Mouse (Mus musculus) frontal cortex, postnatal 10 days (tissue): ENCODE results near the gene Fam186b.
"Not testable (repeated sequence)": the region's sequence is repeated elsewhere in the genome, so short reads cannot be mapped to it uniquely, and the experiment has no call there.

ENCODE experiments used
- DNase-seq, 2 experiments: peaks; one replicate each; pipeline ENCODE4 v3.0.0; 2022; ENCODE audit warnings: low spot score in 2 of 2, mixed read lengths in 1 of 2

Gene Fam186b

GRCm38 (mm10) chr15:99259730-99260252, 35.9 kb downstream of the Fam186b start:
- DNase-seq: peak; percentile 40 to 46

- no peak for DNase-seq
These were observed 36.4 kb downstream of the Fam186b start for GRCm38 (mm10) chr15:99259167-99259729.

DNA sequence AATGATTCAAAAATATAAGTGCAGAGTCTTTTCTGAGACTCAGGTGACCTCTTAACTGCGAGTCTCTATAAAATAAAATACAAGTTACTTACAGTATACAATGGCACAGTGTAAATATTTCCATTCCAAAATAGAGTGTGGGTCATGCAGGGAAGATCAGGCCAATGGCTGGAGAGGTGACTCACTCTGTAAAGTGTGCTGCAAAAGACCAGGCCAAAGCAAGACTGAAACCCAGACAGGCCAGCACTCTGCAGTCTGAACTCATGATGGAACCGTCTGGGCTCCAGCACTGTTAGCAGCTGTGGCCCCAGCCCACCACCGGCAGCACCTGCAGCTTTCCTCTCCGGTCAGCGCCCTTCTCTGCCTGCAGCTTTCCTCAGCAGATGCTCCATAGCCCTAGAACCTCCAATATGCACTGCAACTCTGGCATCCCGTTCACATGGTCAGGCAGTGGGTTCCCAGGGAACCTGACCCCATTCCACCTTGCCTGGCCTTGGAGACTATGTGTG, 40.4 kb downstream of the Fam186b start:
- no peak for DNase-seq

GRCm38 (mm10) chr15:99254477-99255005, 41.1 kb downstream of the Fam186b start:
- no peak for DNase-seq

DNA sequence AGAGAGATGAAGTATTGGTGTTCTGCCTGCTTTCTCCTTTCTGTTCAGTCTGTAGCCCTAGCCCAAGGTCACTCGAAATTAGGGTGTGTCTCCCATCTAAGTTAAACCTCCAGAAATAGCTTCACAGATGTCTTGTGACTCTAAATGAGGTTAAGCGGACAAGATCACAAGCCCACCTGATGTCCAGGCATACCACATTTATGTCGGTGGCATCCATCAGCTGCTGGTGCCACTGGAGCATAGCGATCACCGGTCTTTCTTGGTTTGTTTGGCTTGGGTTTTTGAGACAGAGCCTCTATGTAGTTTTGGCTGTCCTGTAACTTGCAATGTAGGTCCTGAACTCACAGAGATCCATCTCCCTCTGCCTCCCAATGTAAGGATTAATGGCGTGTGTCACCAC, 41.9 kb downstream of the Fam186b start:
- no peak for DNase-seq

GRCm38 (mm10) chr15:99253175-99253479, 42.6 kb downstream of the Fam186b start:
- not testable (repeated sequence) for DNase-seq

GRCm38 (mm10) chr15:99252381-99253174, 43.1 kb downstream of the Fam186b start:
- DNase-seq: no peak

- DNase-seq: peak; percentile 97
These were observed 43.9 kb downstream of the Fam186b start, which contains the start of gene Mcrs1 for GRCm38 (mm10) chr15:99251626-99252380. Mcrs1 (minus strand) TSS chr15:99251961.

DNA sequence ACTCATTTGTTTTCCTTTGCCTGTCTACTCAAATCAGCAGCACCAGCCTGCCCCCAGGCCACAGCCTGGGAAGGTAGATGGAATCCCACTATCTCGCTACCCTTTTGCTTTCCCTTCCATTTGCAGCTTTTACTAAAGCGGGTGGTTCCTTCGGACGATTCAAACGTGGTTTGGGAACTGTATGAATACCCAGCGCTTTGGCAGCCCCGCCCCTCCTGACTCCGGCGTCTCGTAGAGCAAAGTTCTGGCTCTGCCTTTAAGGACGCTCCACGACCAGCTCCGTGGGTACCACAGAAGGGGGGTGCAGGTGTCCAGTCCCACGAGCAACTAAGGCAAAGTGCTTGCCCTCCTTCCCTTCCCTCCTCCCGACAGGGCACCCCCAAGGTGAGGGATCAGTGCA, 44.6 kb downstream of the Fam186b start:
- DNase-seq: not testable (repeated sequence)

- no peak for DNase-seq
These were observed 45.8 kb downstream of the Fam186b start for GRCm38 (mm10) chr15:99249938-99250337.

DNA sequence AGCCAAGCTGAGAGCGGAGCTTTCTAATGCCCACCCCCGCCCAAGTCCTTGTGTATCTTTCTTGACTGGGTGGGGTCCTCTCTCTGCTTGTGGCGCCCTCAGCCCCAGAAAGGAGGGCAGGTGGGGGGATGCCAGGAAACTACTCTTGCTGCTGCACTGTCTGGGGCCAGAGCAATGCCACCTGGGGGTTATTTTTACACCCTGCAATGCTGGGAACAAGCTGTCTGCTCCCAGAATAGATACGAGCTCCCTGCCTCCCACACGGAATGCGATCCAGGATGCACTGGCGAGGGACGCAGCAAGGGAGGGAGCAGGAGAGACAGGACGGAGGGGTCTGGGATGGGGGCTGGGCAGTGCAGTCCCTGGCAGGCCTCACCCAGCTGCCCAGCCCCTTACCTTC, 46.7 kb downstream of the Fam186b start:
- DNase-seq: peak; percentile 52 to 69

DNA sequence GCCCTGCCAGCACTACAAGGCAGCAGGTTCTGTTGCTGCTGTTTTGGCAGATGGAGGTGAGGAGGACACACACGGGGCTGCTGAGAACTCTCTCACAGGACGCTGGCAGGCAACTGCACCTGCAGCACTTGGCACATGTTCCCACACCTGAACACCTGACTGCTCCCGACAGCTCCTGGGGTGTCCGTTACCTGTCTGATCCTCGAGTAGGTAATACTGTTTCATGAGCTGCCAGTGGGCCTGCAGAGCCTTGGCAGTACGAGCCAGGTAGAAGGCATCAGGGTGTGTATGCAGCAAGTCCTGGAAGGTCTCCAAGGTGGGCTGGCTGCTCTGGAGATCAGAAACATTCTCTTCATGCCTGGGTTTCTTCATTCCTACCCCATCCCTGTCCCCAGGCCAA, 49.0 kb downstream of the Fam186b start:
- not testable (repeated sequence) for DNase-seq

- DNase-seq: no peak
These were observed 53.6 kb downstream of the Fam186b start for GRCm38 (mm10) chr15:99242045-99242444.

DNA sequence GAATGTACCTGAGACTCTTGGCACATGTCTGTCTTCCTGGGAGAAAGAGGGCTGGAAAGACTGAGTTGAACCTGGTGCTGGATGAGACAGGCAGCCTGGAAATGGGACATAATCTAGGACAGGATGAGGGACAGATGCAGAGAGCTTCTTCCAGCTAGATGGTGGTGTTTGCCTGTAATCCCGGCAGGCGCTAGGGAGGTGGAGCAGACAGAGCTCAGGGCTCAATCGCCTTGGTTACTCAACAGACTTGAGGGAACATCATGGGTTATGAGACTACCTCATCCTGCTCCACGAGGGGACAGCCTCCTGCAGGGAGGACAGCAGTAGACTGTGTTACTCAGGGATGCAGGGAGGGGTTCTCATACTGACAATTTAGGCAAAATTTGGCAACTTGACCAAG, 54.4 kb downstream of the Fam186b start:
- no peak for DNase-seq

DNA sequence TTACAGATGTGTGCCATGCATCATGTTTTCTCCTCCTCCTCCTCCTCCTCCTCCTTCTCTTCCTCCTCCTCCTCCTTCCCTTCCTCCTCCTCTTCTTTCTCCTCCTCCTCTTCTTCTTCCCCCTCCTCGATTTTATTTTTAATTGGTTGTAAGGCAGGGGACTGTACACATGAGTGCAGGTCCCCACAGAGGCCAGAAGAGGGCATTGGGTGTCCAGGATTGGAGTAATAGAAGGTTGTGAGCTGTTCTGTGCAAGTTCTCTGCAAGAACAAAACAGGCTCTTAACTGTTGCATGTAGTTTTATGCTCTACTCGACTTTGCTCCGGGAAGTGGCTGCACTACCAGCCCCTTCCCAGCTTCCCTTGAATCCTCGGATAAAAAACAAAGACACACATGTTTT, 55.6 kb downstream of the Fam186b start:
- no peak for DNase-seq

DNA sequence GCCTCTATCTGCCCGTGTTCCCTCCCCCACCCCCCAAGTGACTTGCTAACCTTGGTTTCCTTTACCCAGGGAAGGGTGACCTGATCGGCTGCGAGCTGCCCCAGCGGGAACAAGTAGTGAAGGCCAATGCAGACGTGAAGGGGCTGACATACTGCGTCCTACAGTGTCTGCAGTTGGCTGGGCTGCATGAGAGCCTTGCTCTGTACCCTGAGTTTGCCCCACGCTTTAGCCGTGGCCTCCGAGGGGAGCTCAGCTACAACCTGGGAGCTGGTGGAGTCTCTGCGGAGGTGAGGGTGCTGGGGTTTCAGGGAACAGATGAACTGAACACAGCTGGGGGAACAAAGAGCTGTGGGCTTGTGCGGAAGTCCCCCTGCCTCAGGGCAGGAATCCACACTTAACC, 57.7 kb downstream of the Fam186b start:
- no peak for DNase-seq

DNA sequence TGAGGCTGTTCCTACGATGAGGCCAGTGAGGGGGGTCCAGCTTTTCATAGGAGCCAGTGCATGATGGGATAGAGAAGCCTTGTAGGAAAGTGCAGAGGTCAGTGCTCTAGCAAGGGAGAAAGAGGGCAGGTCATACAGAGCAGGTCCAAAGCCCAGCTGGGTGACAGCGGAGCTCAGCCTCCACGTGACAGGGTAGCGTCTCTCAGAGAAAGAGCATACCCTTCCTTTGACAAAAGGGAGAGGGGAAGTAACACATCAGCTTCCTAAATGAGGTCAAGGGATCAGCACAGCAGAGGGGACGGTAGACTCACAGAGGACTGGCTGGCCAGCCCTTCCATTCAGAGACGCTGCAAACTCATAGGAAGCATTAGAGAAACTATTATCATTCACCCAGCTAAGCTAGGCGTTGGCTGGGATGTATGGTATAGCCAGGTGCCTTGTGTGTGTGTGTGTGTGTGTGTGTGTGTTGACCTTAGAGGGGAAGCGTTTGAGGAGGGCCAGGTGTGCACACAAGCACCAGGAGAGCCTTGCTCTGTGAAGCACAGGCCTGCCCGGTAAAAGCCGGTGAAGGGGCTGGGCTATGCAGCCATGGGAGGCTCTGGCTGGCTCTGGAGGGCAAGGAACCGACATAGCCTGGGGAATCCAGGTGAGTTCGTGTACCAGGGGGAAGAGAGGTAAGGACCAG, 61.2 kb downstream of the Fam186b start:
- DNase-seq: no peak

DNA sequence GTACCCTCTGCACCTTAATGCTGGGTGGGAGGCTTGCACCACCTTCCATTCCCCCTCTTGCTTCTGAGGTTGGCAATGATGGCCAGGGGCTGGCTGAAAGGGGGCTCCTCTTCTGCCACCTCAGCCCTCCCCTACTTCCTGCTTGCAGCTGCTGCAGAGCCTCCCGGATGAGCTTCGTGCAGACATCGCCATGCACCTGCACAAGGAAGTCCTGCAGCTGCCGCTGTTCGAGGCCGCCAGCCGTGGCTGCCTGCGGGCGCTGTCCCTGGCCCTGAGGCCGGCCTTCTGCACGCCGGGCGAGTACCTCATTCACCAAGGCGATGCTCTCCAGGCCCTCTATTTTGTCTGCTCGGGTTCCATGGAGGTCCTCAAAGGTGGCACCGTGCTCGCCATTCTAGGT, 62.0 kb downstream of the Fam186b start:
- DNase-seq: no peak

- no peak for DNase-seq
These were observed 63.7 kb downstream of the Fam186b start for GRCm38 (mm10) chr15:99231998-99232397.

- DNase-seq: no peak
These were observed 69.6 kb downstream of the Fam186b start for GRCm38 (mm10) chr15:99226090-99226489.

GRCm38 (mm10) chr15:99225081-99225810, 70.4 kb downstream of the Fam186b start:
- peak; percentile 49 to 75 for DNase-seq
